Mouse (Mus musculus) olfactory bulb, adult 2 months (tissue): ENCODE results near the gene Zbed4.

Source experiments
- CTCF ChIP-seq: fragments of 200-500 bp; IDR thresholded peaks from 2 replicates; pipeline ENCODE4 v1.5.1; 2012; ENCODE audit warnings: low read depth, mild to moderate bottlenecking, low read length, moderate library complexity; ENCODE audit not compliant: insufficient read depth
- POLR2A ChIP-seq: fragments of 200-500 bp; IDR thresholded peaks from 2 replicates; pipeline ENCODE4 v1.6.1; 2012; ENCODE audit warnings: mild to moderate bottlenecking, low read depth, low read length, moderate library complexity; ENCODE audit not compliant: insufficient read depth

- TF ChIP-seq POLR2A: no peak
- TF ChIP-seq CTCF: no peak
These were observed 34.2 kb upstream of the Zbed4 start for GRCm38 (mm10) chr15:88717239-88717638.
